Mouse (Mus musculus): Measurements from ENCODE around the gene Tecpr2. TPM values are rescaled to one million over a fixed set of nuclear protein-coding genes. Genes with fewer than 3 reads are reported as not detected.

Gene Tecpr2
- total RNA-seq, 2 experiments from 2014 or later = 4.5 to 5.5 TPM

- ATAC-seq (replicated peaks; ENCODE audit: low FRiP score, low TSS enrichment, poor library complexity, severe bottlenecking) = no peak
Observed at GRCm38 (mm10) chr12:110937496-110937895, 48.4 kb downstream of the Tecpr2 start.

- ATAC-seq (replicated peaks; ENCODE audit: low FRiP score, low TSS enrichment, poor library complexity, severe bottlenecking) = no peak
Observed at GRCm38 (mm10) chr12:110939385-110939784, 50.3 kb downstream of the Tecpr2 start.

- 0 out of 2 replicates have a peak, but pooled peaks have one; percentile 12 for ATAC-seq (replicated peaks; ENCODE audit: low FRiP score, low TSS enrichment, poor library complexity, severe bottlenecking)
Observed at GRCm38 (mm10) chr12:110940869-110941268, 51.8 kb downstream of the Tecpr2 start.

- no peak for ATAC-seq (replicated peaks; ENCODE audit: low FRiP score, low TSS enrichment, poor library complexity, severe bottlenecking)
Observed at GRCm38 (mm10) chr12:110946216-110946615, 57.2 kb downstream of the Tecpr2 start.

- ATAC-seq (replicated peaks; ENCODE audit: low FRiP score, low TSS enrichment, poor library complexity, severe bottlenecking) = peak; percentile 85
Observed at GRCm38 (mm10) chr12:110948082-110948909, 59.2 kb downstream of the Tecpr2 start.

- no peak for ATAC-seq (replicated peaks; ENCODE audit: low FRiP score, low TSS enrichment, poor library complexity, severe bottlenecking)
Observed at GRCm38 (mm10) chr12:110948910-110949201, 59.8 kb downstream of the Tecpr2 start.

GRCm38 (mm10) chr12:110949410-110949809 lies 60.3 kb downstream of the Tecpr2 start:
- no peak for ATAC-seq (replicated peaks; ENCODE audit: low FRiP score, low TSS enrichment, poor library complexity, severe bottlenecking)

GRCm38 (mm10) chr12:110950151-110950550 lies 61.1 kb downstream of the Tecpr2 start:
- ATAC-seq (replicated peaks; ENCODE audit: low FRiP score, low TSS enrichment, poor library complexity, severe bottlenecking) = no peak

GRCm38 (mm10) chr12:110951236-110951635 lies 62.2 kb downstream of the Tecpr2 start:
- peak; percentile 20 for ATAC-seq (replicated peaks; ENCODE audit: low FRiP score, low TSS enrichment, poor library complexity, severe bottlenecking)

- no peak for ATAC-seq (replicated peaks; ENCODE audit: low FRiP score, low TSS enrichment, poor library complexity, severe bottlenecking)
Observed at GRCm38 (mm10) chr12:110952628-110953385, 63.7 kb downstream of the Tecpr2 start.

- ATAC-seq (replicated peaks; ENCODE audit: low FRiP score, low TSS enrichment, poor library complexity, severe bottlenecking) = no peak
Observed at GRCm38 (mm10) chr12:110953443-110953842, 64.4 kb downstream of the Tecpr2 start.

GRCm38 (mm10) chr12:110953900-110954299 lies 64.8 kb downstream of the Tecpr2 start:
- ATAC-seq (replicated peaks; ENCODE audit: low FRiP score, low TSS enrichment, poor library complexity, severe bottlenecking) = 0 out of 2 replicates have a peak, but pooled peaks have one; percentile 27

GRCm38 (mm10) chr12:110954351-110954991 lies 65.4 kb downstream of the Tecpr2 start:
- ATAC-seq (replicated peaks; ENCODE audit: low FRiP score, low TSS enrichment, poor library complexity, severe bottlenecking) = no peak

GRCm38 (mm10) chr12:110961973-110962372 lies 72.9 kb downstream of the Tecpr2 start:
- peak; percentile 69 for ATAC-seq (replicated peaks; ENCODE audit: low FRiP score, low TSS enrichment, poor library complexity, severe bottlenecking)

- peak; percentile 59 for ATAC-seq (replicated peaks; ENCODE audit: low FRiP score, low TSS enrichment, poor library complexity, severe bottlenecking)
Observed at GRCm38 (mm10) chr12:110965500-110965899, 76.4 kb downstream of the Tecpr2 start.

- ATAC-seq (replicated peaks; ENCODE audit: low FRiP score, low TSS enrichment, poor library complexity, severe bottlenecking) = peak; percentile 55
Observed at GRCm38 (mm10) chr12:110966079-110966478, 77.0 kb downstream of the Tecpr2 start.

GRCm38 (mm10) chr12:110967146-110967545 lies 78.1 kb downstream of the Tecpr2 start:
- ATAC-seq (replicated peaks; ENCODE audit: low FRiP score, low TSS enrichment, poor library complexity, severe bottlenecking) = peak; percentile 32

GRCm38 (mm10) chr12:110970408-110970807 lies 81.3 kb downstream of the Tecpr2 start:
- no peak for ATAC-seq (replicated peaks; ENCODE audit: low FRiP score, low TSS enrichment, poor library complexity, severe bottlenecking)

GRCm38 (mm10) chr12:110971972-110972371 lies 82.9 kb downstream of the Tecpr2 start:
- ATAC-seq (replicated peaks; ENCODE audit: low FRiP score, low TSS enrichment, poor library complexity, severe bottlenecking) = no peak

- ATAC-seq (replicated peaks; ENCODE audit: low FRiP score, low TSS enrichment, poor library complexity, severe bottlenecking) = peak; percentile 10
Observed at GRCm38 (mm10) chr12:110973829-110974228, 84.8 kb downstream of the Tecpr2 start.
